Mouse (Mus musculus): ENCODE measurements around the gene Rflnb. TPM values are rescaled to one million over a fixed set of nuclear protein-coding genes. Genes with fewer than 3 reads are reported as not detected.

The Rflnb gene
- polyA plus RNA-seq, 1 experiment from 2014 or later: 10.3 TPM

Other genes starting within 250 kb of the Rflnb start
- 0.08 and 0.15 TPM in 2 replicates for gene Doc2b, start 231.7 kb downstream of the Rflnb start, polyA plus RNA-seq (2016; fragmentation: Nextera tagmentation; extraction: Ambion mirVana)
- 6.2 and 7.1 TPM in 2 replicates for gene Rph3al, start 89.4 kb downstream of the Rflnb start, polyA plus RNA-seq (2016; fragmentation: Nextera tagmentation; extraction: Ambion mirVana)
- gene 1700016K19Rik, start 27.9 kb downstream of the Rflnb start, polyA plus RNA-seq (2016; fragmentation: Nextera tagmentation; extraction: Ambion mirVana): 0.26 TPM in 1 of 2 replicates, not detected in the other
- 32.2 and 34.2 TPM in 2 replicates for gene Vps53, start 151.9 kb upstream of the Rflnb start, polyA plus RNA-seq (2016; fragmentation: Nextera tagmentation; extraction: Ambion mirVana)
- gene Fam57a, start 151.9 kb upstream of the Rflnb start, polyA plus RNA-seq (2016; fragmentation: Nextera tagmentation; extraction: Ambion mirVana): 28.3 and 28.7 TPM in 2 replicates
- gene Dbil5, start 189.8 kb upstream of the Rflnb start, polyA plus RNA-seq (2016; fragmentation: Nextera tagmentation; extraction: Ambion mirVana): 0.64 and 0.72 TPM in 2 replicates
- 19.0 and 25.7 TPM in 2 replicates for gene Gemin4, start 189.9 kb upstream of the Rflnb start, polyA plus RNA-seq (2016; fragmentation: Nextera tagmentation; extraction: Ambion mirVana)
- 20.4 and 24.2 TPM in 2 replicates for gene Mrm3, start 215.9 kb upstream of the Rflnb start, polyA plus RNA-seq (2016; fragmentation: Nextera tagmentation; extraction: Ambion mirVana)
- 111 TPM in 2 replicates for gene Glod4, start 215.9 kb upstream of the Rflnb start, polyA plus RNA-seq (2016; fragmentation: Nextera tagmentation; extraction: Ambion mirVana)